Mouse (Mus musculus) liver, embryonic 16.5 days (tissue): ENCODE measurements around the gene A630023A22Rik. TPM values are rescaled to one million over a fixed set of nuclear protein-coding genes. Genes with fewer than 3 reads are reported as not detected.

Source experiments
- ATAC-seq: fragments of 200-750 bp; cut with Nextera tagmentation; 2 replicates; pipeline ENCODE4 v1.8.0; 2017; ENCODE audit warnings: low read depth, mild to moderate bottlenecking, moderate number of reproducible peaks, moderate library complexity
- H3K27ac ChIP-seq: fragments of 300-500 bp; sonication (generic); 2 replicates; pipeline ENCODE4 v1.5.1; 2014; ENCODE audit warnings: mild to moderate bottlenecking, low read length
- H3K27me3 ChIP-seq: fragments of 300-500 bp; sonication (generic); 2 replicates; pipeline ENCODE4 v1.6.1; 2014; ENCODE audit warnings: low read depth, low read length, mixed read lengths; ENCODE audit not compliant: control insufficient read depth, insufficient read depth
- H3K36me3 ChIP-seq: fragments of 300-500 bp; sonication (generic); 2 replicates; pipeline ENCODE4 v1.6.1; 2014; ENCODE audit warnings: mild to moderate bottlenecking; ENCODE audit not compliant: control insufficient read depth, insufficient read depth
- H3K4me1 ChIP-seq: fragments of 300-500 bp; sonication (generic); 2 replicates; pipeline ENCODE4 v1.6.1; 2014; ENCODE audit warnings: low read depth, low read length, mixed read lengths; ENCODE audit not compliant: control insufficient read depth
- H3K4me2 ChIP-seq: fragments of 300-500 bp; sonication (generic); 2 replicates; pipeline ENCODE4 v1.6.1; 2014; ENCODE audit warnings: low read depth, low read length, mixed read lengths
- H3K4me3 ChIP-seq: fragments of 300-500 bp; sonication (generic); 2 replicates; pipeline ENCODE4 v1.5.1; 2014; ENCODE audit warnings: low read depth, mild to moderate bottlenecking, low read length
- H3K9ac ChIP-seq: fragments of 300-500 bp; sonication (generic); 2 replicates; pipeline ENCODE4 v1.6.1; 2014; ENCODE audit warnings: low read depth, low read length
- H3K9me3 ChIP-seq: fragments of 300-500 bp; sonication (generic); replicated peaks from 2 replicates; pipeline ENCODE4 v1.6.1; 2016; ENCODE audit warnings: low read length; ENCODE audit not compliant: control insufficient read depth
- WGBS: fragments of 180-500 bp; shearing (Covaris S2); extraction: QIAGEN DNeasy Blood & Tissue Kit; methylation state at CpG from one replicate; pipeline ENCODE4 v1.1.7; 2014; ENCODE audit not compliant: insufficient replicate concordance; 5-methylcytosine and 5-hydroxymethylcytosine counted together
- polyA plus RNA-seq: library from polyadenylated mRNA; unstranded; fragments of >200 nt; fragmentation: Nextera tagmentation; extraction: Ambion mirVana; gene quantifications from 2 replicates; pipeline ENCODE4 v1.2.1, GENCODE M21; 2015

The A630023A22Rik gene
- polyA plus RNA-seq, 1 experiment from 2014 or later: not detected

DNA sequence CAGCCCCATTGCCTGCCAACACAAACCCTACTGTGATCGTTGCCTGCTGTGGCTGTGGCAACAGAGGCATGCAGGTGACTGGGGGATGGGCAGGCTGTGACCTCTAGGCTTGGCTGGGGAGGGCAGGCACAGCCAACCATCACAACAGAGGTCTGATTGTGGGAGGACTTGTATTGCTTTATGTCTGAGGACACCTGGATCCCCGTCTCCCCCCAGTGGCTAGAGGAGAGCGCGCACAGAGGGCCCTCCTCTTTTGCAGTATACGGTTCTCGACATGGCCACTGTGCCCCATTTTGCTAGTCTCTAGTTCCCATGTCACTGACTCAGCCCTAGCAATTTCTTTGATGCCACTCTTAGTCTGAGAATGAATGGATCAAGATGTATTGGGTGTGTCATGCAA lies 30.9 kb downstream of the A630023A22Rik start:
- no peaks in the 10 kb centered on the region for H3K9me3 ChIP-seq

DNA sequence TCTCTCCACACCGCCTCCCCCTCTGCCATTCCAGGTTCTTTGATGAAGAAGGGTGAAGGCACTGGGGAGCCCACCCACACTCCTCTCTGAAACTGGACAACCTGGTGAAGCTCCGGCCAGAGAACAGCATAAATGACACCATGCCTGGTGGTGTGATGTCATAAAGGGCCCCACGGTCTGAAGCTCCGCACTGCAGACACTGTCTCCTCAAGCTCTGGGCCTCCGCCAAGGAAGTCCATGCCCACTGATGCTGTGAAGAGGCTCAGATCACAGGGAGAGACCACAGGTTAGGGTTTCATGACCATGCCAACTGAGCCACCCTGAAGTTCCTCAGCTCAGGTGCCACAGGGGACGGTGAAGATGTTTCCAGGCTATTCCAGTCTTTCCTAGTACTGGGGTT lies 50.0 kb downstream of the A630023A22Rik start, which contains the start of gene Antxrl:
Gene Antxrl (plus strand): TSS at position 192 of the 400 bp plus-strand sequence.
- WGBS: 71% methylated on average over 6 of the region's 6 CpGs
- H3K4me2 ChIP-seq: no peak within 1 kb of the TSS
- H3K4me1 ChIP-seq: no peaks in the 10 kb centered on the region
- no peaks in the 10 kb centered on the region for H3K27me3 ChIP-seq
- H3K36me3 ChIP-seq: no peaks in the 10 kb centered on the region
- no peak for ATAC-seq
- no peak within 1 kb of the TSS for H3K9ac ChIP-seq
- H3K4me3 ChIP-seq: no peak within 1 kb of the TSS
- no peaks in the 10 kb centered on the region for H3K9me3 ChIP-seq
- no peak within 1 kb of the TSS for H3K27ac ChIP-seq

More for the DNA sequence above, 30.9 kb downstream of the A630023A22Rik start:
- no peaks in the 10 kb centered on the region for H3K36me3 ChIP-seq
- 49% methylated on average over 6 of the region's 6 CpGs for WGBS
- no peak for ATAC-seq
- no peak overlapping the region for H3K4me2 ChIP-seq
- H3K4me3 ChIP-seq: no peak overlapping the region
- no peak overlapping the region for H3K27ac ChIP-seq
- H3K9ac ChIP-seq: no peak overlapping the region
- H3K27me3 ChIP-seq: no peaks in the 10 kb centered on the region
- no peaks in the 10 kb centered on the region for H3K4me1 ChIP-seq

DNA sequence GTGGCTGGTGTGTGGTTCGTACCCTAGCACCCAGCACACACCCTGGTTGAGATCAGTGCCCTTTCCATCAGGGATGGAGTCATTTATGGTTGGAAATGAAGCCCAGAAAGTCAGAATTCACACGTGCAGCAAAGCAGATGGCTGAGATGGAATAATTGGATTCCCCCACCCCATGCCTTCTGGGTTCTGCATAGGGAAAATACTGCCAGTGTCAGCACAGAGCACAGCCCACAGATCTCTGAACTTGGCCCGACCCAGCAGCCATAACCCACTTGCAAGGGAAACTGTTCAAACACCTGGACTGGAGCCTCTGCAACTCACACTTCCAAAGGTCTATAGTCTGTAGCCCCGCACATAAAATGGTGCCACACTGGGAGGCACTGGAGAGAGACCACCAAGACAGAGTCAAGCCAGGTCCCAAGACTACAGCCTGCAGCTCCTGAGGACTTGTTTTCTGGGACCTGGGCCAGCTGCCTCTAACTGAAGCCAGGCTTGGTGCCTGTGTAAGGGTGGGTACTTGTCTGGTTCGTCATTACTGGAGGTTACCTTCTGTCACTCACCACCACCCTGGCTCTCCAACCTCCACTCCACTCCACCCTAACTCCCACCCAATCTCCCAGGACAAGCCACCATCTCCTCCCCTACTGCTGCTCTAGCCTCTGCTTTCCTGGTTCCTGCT lies 52.3 kb downstream of the A630023A22Rik start:
- H3K9ac ChIP-seq: no peak overlapping the region
- WGBS: 49% methylated on average over 5 of the region's 5 CpGs
- H3K27me3 ChIP-seq: no peaks in the 10 kb centered on the region
- no peak for ATAC-seq
- H3K9me3 ChIP-seq: no peaks in the 10 kb centered on the region
- no peak overlapping the region for H3K27ac ChIP-seq
- no peaks in the 10 kb centered on the region for H3K36me3 ChIP-seq
- H3K4me3 ChIP-seq: no peak overlapping the region
- H3K4me1 ChIP-seq: no peaks in the 10 kb centered on the region
- H3K4me2 ChIP-seq: no peak overlapping the region

DNA sequence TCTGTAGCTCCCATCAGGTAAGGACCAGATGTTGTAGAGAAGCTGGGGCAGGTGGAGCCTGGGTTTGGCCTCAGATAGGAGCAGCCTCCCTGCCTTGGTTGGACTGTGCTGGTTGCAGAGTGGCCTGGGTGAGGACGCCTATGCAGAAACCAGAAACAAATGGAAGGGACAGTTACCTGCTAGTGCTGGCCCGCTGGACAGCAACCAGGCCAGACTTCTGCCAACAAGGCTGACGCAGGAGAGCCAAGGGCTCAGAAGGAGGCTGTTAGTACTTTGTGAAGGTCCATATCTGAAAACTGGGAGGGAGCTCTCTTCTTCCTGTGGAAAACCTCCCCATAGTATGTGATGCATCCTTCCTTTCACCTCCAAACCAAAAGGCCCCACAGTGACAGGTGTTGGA lies 59.2 kb downstream of the A630023A22Rik start:
- no peak overlapping the region for H3K27ac ChIP-seq
- no peak overlapping the region for H3K9ac ChIP-seq
- no peak overlapping the region for H3K4me2 ChIP-seq
- no peak for ATAC-seq
- no peaks in the 10 kb centered on the region for H3K36me3 ChIP-seq
- no peak overlapping the region for H3K4me3 ChIP-seq
- no peaks in the 10 kb centered on the region for H3K9me3 ChIP-seq
- 44% methylated on average over 3 of the region's 3 CpGs for WGBS
- no peaks in the 10 kb centered on the region for H3K4me1 ChIP-seq
- no peaks in the 10 kb centered on the region for H3K27me3 ChIP-seq

DNA sequence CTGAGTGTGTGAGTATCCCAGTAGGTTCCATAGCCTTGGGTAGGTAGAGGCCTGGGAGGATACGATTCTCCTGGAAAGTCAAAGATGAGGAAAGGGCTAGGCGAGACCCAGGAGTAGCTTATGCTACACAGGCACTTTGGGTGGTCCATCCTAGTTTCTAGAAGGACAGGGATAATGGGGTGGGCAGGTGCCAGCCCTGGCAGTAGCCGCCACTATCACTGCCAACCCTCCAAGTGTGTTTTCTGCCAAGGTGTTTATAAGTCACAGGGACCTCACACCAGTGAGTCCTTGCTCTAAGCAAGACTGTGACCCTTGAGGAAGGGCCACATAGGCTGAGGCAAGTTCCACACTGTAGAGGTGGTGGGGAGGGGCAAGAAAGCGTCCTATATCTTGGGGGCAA lies 61.3 kb downstream of the A630023A22Rik start:
- Histone ChIP-seq H3K9me3 (no peaks in the 10 kb centered on the region), H3K27me3 (no peaks in the 10 kb centered on the region), H3K4me1 (no peaks in the 10 kb centered on the region), H3K4me2 (no peak overlapping the region), H3K36me3 (no peaks in the 10 kb centered on the region), H3K27ac (no peak overlapping the region), H3K4me3 (no peak overlapping the region), H3K9ac (no peak overlapping the region)
- ATAC-seq: no peak
- WGBS: 42% methylated on average over 4 of the region's 4 CpGs

DNA sequence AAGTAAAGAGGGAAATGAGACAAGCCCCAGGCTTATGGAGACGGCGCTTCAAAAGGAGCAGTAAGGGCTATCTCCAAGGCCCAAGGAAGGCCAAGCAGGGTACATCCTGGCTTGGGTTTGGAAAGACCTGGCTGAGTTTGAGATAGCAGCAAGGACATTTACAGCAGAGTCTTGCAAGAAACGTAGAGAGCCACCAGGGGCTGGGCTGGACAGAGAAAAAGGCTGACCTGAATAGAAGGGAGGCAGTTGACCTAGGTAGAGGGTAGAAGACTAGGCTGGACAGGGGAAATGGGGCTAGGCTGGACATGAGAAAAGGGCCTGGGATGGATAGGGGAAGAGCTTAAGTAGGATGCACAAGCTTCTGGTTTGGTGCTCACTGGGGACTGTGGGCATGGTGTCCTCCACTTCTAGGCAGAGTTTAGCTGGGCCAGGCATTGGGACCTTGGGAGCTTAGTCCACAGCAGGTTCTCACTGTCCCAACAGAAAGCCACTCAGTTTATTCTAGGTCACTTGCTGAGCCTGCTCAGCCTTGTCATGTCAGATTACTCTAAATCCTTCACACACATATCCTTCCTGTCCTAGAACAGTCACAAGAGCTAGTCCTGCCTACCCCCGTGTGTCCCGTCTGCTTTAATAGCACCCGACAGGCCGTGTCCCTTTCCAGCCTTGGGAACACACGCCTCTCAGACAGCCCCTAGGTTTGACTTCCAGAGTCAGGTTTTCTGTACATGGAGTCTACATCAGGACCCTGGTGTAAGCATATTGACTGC lies 68.5 kb downstream of the A630023A22Rik start:
- Histone ChIP-seq H3K36me3 (no peaks in the 10 kb centered on the region), H3K9ac (no peak overlapping the region), H3K4me2 (no peak overlapping the region), H3K27ac (no peak overlapping the region), H3K4me3 (no peak overlapping the region), H3K4me1 (no peaks in the 10 kb centered on the region), H3K9me3 (no peaks in the 10 kb centered on the region), H3K27me3 (no peaks in the 10 kb centered on the region)
- WGBS: 70% methylated on average over 8 of the region's 8 CpGs
- no peak for ATAC-seq

DNA sequence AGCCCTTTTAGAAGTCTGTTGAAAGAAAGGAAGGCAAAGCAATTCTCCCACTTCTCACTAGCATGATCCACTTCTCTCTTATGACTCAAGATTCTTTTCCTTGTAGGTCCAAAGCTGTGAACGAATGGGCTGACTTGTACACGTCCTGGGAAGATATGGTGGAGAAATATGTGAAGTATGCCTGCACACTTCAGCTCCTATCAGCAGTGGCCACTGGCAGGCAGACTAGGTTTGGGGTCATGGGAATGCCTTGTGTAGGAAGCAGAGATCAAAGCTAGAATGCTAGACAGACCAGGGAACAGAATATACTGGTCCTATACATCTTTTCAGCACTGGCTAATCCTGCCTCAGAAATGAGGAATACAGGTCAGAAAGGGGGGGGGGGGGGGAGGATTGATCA lies 75.8 kb downstream of the A630023A22Rik start:
- no peak overlapping the region for H3K9ac ChIP-seq
- no peak for ATAC-seq
- H3K27me3 ChIP-seq: no peaks in the 10 kb centered on the region
- H3K27ac ChIP-seq: no peak overlapping the region
- no peaks in the 10 kb centered on the region for H3K36me3 ChIP-seq
- H3K4me1 ChIP-seq: no peaks in the 10 kb centered on the region
- 35% methylated on average over 2 of the region's 2 CpGs for whole genome bisulfite sequencing
- H3K4me3 ChIP-seq: no peak overlapping the region
- H3K9me3 ChIP-seq: no peaks in the 10 kb centered on the region
- no peak overlapping the region for H3K4me2 ChIP-seq

DNA sequence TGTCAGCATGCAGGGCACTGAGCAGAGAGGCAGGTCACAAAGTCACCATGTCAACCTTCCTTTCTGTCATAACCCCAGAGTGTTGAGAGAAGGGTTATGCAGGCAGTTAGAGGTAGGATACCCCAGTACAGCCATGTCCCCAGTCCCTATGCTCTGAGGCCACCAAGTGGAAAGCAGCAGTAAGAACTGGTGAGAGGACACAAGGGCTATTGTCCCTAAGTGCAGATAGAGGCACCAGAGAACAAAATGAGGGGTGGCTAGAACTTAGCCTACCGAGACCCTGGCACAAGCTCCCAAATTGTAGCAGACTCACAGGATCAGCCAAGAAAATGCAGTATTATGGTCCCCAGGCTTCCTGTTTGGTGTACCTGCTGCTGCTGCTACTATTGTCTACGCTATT lies 85.6 kb downstream of the A630023A22Rik start:
- H3K4me1 ChIP-seq: no peaks in the 10 kb centered on the region
- H3K9ac ChIP-seq: no peak overlapping the region
- H3K4me2 ChIP-seq: no peak overlapping the region
- no peak for ATAC-seq
- 54% methylated on average over 2 of the region's 2 CpGs for WGBS
- H3K36me3 ChIP-seq: no peaks in the 10 kb centered on the region
- no peaks in the 10 kb centered on the region for H3K9me3 ChIP-seq
- H3K27ac ChIP-seq: no peak overlapping the region
- H3K27me3 ChIP-seq: no peaks in the 10 kb centered on the region
- H3K4me3 ChIP-seq: no peak overlapping the region

DNA sequence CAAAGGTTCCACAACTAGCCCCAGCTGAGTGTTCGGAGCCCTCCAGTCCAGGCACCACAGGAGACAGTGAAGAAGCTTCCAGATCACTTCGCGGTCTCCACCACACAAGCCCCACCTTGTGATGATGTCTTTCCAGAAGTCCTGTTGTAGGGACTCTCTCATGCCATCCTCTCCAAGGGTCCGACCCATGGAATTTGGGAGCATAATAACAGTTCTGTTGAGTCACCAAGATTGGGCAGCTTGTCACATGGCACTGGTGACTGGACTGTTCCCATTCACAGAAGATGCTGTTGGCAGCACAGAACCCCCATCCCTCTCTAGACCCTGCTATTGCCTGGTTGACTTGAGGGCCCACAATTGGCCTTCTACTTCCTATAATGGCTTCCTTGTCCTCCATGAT lies 86.2 kb downstream of the A630023A22Rik start, which contains the start of gene Gm5460:
Gene Gm5460 (plus strand): TSS at position 378 of the 400 bp plus-strand sequence.
- no peak within 1 kb of the TSS for H3K27ac ChIP-seq
- H3K4me2 ChIP-seq: no peak within 1 kb of the TSS
- WGBS: 61% methylated on average over 4 of the region's 4 CpGs
- H3K4me3 ChIP-seq: no peak within 1 kb of the TSS
- no peak within 1 kb of the TSS for H3K9ac ChIP-seq
- H3K27me3 ChIP-seq: no peaks in the 10 kb centered on the region
- H3K36me3 ChIP-seq: no peaks in the 10 kb centered on the region
- no peaks in the 10 kb centered on the region for H3K9me3 ChIP-seq
- ATAC-seq: no peak
- H3K4me1 ChIP-seq: no peaks in the 10 kb centered on the region
